Mouse (Mus musculus) stomach, postnatal 0 days (tissue): Measurements from ENCODE around the gene Itpr3.

Experiments used
- CTCF ChIP-seq: IDR thresholded peaks from 2 replicates; pipeline ENCODE4 v1.5.1; 2016; ENCODE audit warnings: antibody characterized with exemption, low read depth, mild to moderate bottlenecking, moderate library complexity
- EP300 ChIP-seq: optimal IDR thresholded peaks from 2 replicates; pipeline ENCODE3; 2016; ENCODE audit warnings: antibody characterized with exemption

- no peak for TF ChIP-seq CTCF
- no peak for TF ChIP-seq EP300
These were observed 101.3 kb downstream of the Itpr3 start for GRCm38 (mm10) chr17:27158439-27158838.
